Mouse (Mus musculus) fibroblast of lung, adult 2 months (primary cell): ENCODE results near the gene Cacna1c.

Experiments
- DNase-seq: peaks from one replicate; pipeline ENCODE4 v3.0.0-alpha.2; 2011; ENCODE audit warnings: low read depth

The Cacna1c gene

DNA sequence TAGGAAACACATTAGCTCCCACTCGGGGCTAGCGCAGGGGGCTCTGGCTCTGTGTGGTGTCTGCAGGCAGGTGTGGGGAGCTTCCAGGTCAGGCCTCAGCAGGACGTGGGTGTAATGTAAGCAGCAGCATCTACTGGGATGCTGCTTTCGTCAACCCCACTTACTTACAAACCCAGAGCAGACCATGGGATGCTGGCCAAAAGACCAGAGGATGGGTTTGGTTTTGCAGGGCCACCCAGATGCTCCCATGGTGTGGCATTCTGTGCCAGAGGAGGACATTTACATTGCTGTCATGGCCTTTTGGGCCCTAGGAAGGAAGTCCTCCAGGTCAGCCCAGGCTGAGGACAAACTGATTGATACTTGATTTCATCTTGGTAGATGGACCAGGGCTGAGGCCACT lies 521.4 kb downstream of the Cacna1c start:
- DNase-seq, result no peak

DNA sequence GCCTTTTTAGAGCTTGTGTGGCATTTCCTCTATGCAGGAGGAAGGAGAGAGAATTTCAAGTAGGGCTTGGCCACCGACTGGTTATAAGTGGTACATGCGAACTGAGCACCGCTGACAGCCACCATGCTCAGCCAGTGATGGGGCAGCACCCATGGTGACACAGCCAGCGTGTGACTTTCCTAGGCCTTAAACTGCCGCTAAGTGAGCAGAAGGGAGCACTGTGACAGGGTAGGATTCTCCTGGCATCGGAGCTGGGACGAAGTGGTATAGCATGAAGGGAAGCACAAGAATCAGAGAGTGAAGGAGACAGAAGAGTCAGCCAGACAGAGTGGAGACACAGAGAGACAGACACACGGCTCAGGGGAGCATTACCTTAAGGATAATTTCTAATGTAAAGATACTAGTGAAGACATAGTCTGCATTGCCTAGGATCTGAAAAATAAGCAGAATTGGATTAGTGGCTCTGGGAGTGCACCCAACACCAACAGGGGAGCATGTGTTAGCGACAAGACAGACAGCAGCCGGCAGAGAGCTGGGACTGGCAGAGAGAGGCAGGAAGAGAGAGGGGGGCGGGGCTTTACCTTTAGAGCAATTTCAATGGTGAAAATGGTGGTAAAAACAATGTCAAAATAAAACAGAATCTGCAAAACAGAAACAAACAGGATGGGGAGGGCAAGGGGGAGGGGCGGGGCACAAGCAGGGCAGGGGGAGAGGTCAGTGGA lies 522.1 kb downstream of the Cacna1c start:
- no peak for DNase-seq

DNA sequence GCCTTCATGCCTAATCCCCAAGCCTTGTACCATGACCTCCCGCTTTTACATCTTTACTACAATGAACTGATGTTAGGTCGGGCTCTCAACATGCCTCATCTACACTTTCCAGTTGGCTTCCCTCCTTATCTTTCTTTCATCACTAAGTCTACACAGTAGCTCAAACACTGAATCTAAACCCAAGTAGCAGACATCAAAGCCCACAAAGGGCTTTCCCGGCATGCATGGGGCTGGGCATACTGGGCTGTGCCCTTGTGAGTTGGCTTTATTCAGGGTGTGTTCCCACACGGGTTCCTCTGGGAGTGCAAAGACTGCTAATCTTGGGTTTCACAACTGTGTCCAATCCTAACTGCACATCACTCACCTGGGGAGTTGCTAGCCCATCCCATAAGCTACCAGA lies 542.9 kb downstream of the Cacna1c start:
- no peak for DNase-seq

DNA sequence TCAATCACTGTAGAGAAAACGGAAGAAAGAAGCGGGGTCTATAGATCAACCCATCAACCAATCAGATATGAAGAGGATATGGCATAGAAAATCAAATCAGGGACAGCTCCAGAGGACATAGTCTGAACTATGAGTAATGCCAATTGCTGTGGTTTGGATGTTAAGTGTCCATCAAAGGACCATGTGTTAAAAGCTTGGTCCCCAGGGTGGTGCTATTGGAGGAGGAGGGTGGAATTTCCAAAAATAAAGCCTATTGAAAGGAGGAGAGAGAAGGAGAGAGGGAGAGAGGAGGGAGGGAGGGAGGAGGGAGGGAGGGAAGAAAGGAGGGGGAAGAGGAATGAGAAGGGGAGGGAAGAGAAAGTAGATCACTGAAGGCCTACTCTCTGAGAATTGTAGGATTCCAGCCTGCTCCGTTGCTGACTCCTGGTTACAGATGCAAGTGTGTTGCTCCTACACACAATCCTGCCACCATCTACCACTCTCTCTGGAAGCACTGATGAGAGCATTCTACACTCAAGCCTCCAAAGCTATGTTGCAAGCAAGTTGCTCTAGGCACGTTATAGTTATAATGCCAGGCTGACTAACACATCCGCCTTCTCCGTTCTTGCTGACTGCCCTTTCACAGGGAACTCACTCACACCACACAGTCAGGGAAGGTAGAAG lies 547.0 kb downstream of the Cacna1c start:
- DNase-seq, result no peak

DNA sequence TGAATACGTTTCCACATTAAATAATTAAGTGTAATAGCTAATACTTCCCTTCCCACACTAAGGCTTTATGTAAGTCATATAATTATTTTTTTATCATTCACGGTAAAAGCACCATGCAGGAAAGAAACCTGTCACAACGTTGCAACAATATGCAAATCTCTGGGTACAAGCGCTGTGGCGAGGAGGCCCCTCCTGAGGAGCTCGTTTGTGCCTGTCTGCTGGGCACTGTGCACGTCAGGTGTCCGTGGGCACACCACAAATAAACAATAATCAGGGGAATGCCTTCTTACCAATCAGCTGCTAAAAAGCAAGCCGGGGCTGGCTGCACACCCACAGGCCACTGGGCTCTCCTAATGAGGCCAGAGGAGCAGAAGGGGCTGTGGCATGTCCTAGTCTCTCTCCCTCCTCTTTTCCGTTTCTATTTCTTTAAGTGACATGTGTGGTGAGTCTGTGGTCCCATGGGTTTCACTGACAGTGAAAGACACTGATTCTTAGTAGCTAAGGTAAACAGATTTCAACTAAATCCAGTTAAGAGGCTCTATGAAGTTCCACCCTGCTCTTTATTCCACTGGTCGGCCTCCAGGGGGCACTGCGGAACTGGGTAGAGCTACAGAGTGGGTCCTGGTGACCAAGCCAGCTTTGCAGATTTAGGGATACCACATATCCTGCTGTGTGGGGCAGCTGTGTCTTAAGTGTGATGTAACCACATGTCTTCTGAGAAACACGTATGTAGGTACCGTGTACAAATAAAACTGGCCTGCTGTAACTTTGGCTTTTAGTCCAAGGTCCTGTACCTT lies 549.8 kb downstream of the Cacna1c start:
- peak; percentile 52 for DNase-seq

DNA sequence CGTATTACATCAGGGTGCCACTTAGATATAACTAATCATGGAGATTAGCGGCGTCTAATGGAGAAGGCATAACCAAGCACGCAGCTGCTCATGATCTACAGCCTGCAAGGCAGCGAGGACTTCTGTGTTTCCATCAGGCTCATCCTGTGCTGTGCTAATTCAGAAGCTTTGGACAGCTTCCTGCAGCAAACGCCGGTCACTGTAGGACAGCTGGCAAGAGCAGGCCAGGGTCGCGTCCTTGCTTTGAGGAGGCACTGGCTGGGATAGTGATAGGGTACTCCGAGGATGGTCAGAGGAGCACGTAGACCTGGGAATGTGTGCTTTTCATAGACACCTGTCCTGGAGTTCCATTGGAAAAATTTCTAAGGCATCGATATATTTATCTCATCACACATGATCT lies 551.4 kb downstream of the Cacna1c start:
- DNase-seq, result no peak

DNA sequence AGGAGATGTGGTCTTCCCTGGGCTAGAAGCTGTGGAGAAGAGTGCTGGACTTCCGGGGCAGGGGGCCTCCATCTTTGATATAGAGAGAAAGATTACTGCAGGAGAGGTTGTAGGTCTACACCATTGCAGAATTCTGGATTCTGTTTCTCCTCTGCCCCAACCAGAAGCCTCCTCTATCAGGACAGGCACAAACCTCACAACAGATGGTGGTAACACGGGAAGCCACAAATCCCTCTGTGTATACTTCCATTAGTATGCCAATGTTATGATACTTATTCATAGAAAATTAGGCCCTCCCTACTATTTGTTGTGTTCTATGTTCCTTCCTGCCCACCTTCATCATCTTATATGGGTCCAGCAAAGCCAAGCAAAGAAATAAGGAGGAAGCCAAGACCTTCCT lies 552.7 kb downstream of the Cacna1c start:
- no peak for DNase-seq

DNA sequence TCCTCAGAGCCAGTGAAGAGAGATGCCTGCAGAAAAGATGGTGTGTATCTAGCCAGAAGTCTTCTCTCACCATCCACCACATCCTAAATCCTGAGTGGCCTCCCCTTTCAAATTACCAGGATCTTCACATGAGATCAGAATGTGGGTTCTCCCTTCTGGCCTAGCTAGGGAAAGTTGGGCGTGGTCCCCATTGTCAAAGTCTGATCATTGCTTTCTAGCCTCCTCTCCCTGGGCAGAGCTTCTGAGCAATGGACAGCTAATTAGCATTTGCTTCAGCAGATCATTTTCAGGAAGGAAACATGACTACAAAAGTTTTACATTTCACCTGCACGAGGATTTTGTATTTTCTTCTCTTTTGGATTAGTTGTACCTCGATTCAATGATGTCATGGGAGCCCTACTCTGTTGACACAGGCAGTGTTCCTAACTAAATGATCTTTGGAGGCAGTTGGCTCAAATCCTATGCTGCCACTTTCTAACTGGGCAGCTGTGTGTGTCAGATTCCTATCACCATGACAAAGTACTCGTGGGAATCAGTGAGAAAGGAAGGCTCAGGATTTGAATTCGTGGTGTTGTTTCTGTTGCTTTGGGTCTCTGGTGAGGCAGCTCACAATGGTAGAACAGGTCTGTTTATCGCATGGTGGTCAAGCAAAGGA lies 554.4 kb downstream of the Cacna1c start:
- DNase-seq, result no peak

DNA sequence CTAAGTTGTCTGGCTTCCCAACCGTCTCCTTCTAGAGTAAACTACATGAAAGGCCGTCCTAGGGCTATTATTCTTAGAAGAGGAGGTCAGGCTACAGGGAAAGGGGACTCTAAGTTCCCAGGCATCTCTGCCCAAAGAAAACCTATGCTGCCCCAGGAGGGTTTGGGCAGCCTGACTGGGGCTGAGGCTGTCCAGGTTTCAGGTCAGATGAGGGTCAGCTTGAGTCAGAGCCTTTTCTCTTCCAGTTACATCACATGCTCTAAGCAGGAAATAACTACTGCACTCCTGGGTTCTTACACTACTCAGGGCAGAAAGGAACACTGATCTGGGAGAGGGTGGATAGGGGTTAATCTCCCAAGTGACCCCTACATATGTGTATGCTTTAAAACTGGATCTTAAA lies 556.4 kb downstream of the Cacna1c start:
- DNase-seq, result no peak

DNA sequence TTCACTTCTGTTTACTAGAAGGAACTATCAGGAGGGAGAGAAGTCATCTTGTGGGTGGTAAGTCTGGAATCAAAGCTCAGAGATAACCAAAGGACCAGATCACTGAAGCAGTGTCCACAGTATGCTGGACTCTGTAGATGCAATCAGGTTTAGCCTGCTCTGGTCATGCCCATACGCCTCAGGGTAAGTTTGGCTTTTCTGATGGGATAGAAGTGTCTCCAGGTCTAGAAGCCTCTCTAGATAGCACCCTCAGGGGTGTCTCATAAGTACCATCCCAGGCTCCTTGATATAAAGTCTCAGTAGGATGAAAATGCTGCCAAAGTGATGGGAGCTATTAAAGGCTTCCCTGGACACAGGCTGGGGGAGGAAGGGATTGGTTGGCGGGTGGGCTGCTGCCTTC lies 557.3 kb downstream of the Cacna1c start:
- no peak for DNase-seq

DNA sequence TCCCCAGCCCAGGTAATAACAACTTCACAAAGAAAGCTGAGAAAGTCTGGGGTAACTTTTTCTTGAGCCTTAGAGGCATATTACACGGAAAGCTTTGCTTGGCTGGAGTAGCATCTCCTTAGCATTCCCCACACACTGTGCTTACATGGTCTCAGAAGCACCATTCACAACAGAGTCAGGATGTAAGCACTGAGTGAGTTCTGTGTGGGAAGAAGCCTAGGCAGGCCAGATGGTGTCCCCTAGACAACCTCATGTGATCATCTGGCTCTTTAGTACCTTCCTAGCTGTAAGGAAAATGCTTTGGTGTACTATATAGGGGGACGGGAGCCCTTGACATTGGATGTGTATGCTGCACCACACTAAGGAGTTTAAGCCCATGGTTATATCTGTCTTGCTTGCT lies 563.7 kb downstream of the Cacna1c start:
- no peak for DNase-seq

DNA sequence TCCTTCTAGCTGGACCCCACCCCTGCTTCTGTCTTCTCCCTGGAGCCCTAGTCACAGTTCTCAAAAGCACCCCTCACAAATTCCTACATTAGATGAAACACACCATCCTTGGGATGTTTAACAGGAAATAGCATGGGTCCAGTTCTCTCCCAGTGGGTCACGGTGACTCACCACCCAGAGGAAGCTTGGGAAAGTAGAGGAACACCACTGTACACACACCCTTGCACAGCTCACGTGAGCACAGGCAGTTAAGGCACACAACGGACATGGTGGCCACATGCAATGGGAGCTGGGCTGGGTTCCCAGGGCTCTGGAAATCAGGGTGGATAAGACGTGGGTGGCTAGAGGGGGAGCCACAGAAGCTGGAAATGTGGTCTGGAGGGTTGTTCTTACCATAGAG lies 566.2 kb downstream of the Cacna1c start:
- DNase-seq, result no peak

DNA sequence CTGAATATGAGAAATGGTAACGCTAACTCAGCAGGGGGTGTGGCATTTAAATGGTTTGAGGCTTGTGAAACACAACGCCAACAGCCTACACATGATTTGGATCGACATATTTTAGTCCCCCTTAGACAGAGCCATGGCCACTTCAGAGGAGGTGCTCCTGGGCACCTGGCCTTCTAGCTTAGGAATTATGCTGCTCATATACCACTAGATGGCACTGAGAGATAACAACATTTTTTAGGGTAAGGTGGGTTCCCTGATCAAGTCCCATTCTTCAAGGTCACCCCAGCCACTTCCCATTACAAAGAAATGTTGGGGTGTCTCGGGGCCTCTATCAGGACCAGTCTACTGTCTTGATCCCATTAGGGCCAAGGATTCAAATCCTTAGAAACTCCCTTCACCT lies 570.0 kb downstream of the Cacna1c start:
- no peak for DNase-seq

DNA sequence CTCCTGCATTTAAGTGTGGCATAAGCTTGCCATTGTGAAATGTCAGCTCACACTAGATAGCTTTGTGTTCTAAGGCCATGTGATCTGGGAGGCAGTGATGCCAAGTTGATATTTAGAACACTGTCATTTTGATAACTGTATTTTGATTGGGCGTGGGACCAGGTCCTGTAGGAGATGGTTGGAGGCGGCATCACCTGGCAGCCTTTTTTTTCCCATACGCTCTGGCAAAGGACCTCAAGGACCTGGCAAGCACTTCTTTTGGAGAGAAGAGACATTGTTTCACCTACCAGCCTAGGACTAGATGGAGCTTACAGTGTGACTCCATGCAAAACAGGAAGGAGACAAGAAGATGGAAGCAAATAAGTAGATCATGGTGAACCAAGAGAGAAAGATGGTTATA lies 572.6 kb downstream of the Cacna1c start:
- no peak for DNase-seq

DNA sequence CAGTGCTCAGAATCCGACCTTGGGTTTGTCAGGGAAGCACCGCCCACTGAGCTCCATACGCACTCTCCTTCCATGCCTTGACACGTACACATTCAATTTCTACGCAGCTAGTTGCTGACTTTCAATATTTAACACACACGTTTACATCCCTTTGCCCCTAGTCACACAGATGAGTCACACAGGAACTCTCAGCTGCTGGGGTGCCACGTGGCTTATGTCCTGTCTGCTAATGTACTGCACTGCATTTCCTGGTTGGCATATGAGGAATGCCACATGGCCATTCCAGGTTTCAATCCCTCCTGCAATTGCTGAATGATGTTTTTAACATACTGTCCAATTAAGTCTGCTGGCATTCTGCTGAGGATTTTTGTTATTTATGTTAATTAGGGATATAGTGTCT lies 574.4 kb downstream of the Cacna1c start:
- DNase-seq, result no peak

DNA sequence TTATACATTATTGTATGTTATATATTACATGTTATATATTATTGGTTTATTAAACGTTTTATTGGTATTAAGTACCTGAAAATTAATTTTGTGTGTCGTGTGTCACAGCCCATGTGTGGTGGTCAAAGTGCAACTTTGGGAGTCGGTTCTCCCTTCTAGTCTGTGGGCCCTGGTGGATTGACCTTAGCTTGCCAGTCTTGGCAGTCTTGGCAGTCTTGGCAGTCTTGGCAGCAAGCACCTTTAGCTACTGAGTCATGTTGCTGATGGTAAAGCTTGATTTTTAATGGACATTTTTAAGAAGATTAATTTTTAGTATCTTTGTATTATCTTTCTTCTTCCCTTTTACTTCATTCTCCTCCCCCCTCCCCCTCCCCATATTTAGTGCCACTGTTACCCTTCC lies 574.8 kb downstream of the Cacna1c start:
- DNase-seq, result no peak

DNA sequence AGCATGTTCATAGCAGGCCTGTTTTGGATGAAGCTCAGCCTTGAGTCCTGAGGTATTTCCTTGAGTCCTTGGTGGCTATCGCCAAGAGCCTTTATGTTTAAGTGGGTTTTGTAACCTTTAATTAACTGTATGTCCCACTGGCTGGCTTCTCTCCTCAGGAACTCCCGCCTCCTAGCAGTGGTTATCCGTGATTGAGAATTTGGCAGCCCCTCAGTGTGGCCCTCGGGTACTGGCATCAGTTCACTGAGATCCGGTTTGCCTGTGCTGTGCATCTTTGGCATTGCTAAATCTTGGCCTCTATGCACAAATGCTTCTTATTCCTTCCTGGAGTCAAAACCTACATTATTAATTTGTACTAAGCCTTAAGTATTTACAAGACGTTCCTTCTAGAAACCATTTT lies 587.3 kb downstream of the Cacna1c start:
- no peak for DNase-seq

DNA sequence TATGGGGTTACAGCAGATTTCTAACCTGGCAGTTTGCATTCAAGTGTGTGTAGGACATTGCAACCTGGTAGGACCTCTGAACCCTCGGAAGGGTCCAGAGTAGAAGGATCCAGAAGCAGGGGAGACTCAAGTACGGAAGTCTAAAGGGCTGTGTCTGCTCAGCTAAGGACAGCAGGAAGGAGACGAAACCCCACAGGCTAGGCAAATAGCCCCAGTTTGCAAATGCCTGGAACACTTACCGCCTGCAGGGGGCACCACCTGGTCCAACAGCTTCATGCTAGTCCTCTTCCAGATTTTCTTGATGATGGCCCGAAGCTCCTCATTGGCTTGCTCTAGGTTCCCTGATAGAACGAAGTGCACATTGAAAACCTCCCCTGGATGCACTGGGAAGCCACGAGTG lies 590.2 kb downstream of the Cacna1c start:
- DNase-seq, result no peak

DNA sequence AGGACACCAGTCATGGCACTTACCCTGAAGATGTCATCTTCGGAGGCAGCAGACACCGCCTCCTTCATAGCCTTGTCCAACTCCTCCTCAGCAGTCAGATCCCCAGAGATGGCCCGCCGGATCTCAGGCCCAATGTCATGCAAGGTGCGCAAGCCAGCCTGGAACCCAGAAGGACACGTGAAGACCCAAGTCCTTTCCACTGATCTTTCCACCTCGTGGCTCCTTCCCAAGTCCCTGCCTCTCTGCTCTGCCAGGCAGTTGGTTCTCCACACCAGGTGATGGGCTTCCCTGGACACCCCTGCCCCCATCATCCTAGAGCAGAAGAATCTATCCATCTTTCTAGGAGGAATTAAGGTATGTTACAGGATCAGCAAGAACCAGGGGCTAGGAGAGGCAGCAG lies 592.4 kb downstream of the Cacna1c start:
- no peak for DNase-seq

DNA sequence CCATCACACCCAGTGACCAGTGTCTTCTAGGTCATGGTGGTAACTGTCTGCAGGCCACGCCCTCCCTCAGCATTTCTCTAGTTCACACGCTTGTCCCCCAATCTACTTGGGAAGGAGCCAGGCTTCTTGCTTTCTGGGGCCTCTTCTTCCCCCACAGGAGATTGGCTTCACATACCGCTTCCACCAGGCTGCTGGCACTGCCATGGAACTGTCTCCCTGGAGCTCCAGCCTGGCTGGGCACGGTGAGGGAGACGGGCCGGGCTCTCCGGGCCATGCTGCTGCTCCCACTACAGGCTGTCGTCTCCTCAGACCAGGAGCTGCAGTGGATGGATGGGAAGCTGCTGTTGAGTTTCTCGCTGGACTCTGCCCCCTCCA lies 600.5 kb downstream of the Cacna1c start:
- no peak for DNase-seq

DNA sequence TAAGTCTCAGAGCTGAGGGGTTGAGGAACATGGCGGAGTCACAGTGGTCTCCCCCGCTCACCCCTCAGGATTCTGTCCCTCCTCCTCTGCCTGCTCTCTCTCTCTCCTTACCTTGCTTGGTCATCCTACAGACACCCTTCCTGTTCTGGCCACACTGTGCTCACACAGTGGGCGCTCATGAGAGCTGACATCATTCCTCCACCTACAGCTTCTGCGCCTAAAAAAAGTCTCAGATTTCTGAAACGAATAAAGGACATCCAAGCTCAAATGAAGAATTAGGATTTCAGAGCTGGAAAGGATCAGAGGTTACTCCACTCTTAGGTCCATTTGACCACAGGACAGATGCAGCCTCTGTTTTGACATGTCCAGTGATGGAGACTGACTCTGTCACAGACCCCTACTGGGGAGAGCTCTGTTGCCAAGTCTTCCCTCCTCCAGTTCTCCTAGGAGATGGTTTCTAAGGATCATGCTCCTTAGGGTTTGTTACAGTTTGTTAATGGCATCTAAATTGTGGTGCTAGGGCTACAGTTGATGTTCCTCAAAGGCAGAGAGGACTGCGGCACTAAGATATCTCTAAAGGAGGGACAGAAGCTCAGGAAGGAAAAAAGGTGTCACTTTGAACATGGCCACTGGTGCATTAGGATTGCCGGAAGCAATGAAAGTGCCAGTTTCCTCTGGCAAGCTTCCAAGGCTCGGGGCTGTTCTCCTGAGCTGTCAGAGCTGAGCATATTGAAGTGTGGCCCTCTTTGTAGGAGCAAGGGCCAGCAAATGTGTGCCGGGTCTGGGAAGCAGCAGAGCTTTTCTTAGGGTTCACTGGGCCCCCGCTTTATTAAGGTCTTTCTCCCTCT lies 601.2 kb downstream of the Cacna1c start:
- no peak for DNase-seq

DNA sequence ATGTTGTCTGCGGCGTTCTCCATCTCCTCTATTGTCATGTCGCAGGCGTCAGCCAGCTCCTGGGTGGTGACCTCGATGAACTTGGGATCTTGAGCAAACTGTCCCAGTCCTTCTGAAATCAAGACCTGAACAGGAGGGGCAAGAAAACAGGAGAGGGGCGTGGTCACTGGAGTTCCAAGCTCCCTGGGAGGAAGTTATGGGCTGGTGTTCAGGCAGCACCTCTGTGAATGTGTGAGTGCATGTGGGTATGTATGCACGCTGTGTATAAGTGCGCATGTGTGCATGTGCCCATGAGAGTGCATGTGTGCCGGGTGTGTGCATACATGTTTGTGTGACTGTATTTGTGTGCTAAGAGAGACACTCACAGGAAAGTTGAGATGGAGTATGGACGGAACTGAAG lies 602.1 kb downstream of the Cacna1c start:
- DNase-seq, result no peak
